Mouse (Mus musculus) MEL (cell line): ENCODE data around the gene Ccr4.

Experiments used
- CHD2 ChIP-seq: IDR thresholded peaks from 2 replicates; pipeline ENCODE4 v1.6.1; 2011; ENCODE audit warnings: low read length, improper control_type of control experiment
- POLR2AphosphoS2 ChIP-seq: IDR thresholded peaks from 2 replicates; pipeline ENCODE4 v1.6.1; 2011; ENCODE audit warnings: low read length, improper control_type of control experiment

GRCm38 (mm10) chr9:114466871-114467270, 37.8 kb downstream of the Ccr4 start:
- TF ChIP-seq CHD2: no peak
- no peak for TF ChIP-seq POLR2AphosphoS2
